Mouse (Mus musculus): ENCODE results near the gene Ybx1. TPM values are rescaled to one million over a fixed set of nuclear protein-coding genes. Genes with fewer than 3 reads are reported as not detected.

The Ybx1 gene
- total RNA-seq, 4 experiments from 2014 or later: 177 to 201 (median 189) TPM

GRCm38 (mm10) chr4:119274627-119275026 is 19.8 kb downstream of the Ybx1 start:
- DNase-seq (ENCODE audit: low spot score in 2 of 2): no peak

- DNase-seq (ENCODE audit: low spot score in 2 of 2): no peak
Measured at GRCm38 (mm10) chr4:119266606-119267005, 27.8 kb downstream of the Ybx1 start.

GRCm38 (mm10) chr4:119263459-119263858 is 30.9 kb downstream of the Ybx1 start:
- DNase-seq (ENCODE audit: low spot score in 2 of 2): no peak

GRCm38 (mm10) chr4:119262483-119262882 is 31.9 kb downstream of the Ybx1 start:
- no peak for DNase-seq (ENCODE audit: low spot score in 2 of 2)

- DNase-seq (ENCODE audit: low spot score in 2 of 2): no peak
Measured at GRCm38 (mm10) chr4:119261087-119261713, 33.2 kb downstream of the Ybx1 start.

- no peak for DNase-seq (ENCODE audit: low spot score in 2 of 2)
Measured at GRCm38 (mm10) chr4:119259344-119260254, 34.8 kb downstream of the Ybx1 start.

- DNase-seq (ENCODE audit: low spot score in 2 of 2): no peak
Measured at GRCm38 (mm10) chr4:119257083-119257482, 37.3 kb downstream of the Ybx1 start.

GRCm38 (mm10) chr4:119255351-119255750 is 39.1 kb downstream of the Ybx1 start, which contains the start of gene Cldn19:
Gene Cldn19, plus strand, starts transcription at chr4:119255414.
- no peak for DNase-seq (ENCODE audit: low spot score in 2 of 2)

- peak in 1 of 2 experiments; percentile 61 for DNase-seq (ENCODE audit: low spot score in 2 of 2)
Measured at GRCm38 (mm10) chr4:119254012-119254618, 40.3 kb downstream of the Ybx1 start.

GRCm38 (mm10) chr4:119252025-119252808 is 42.2 kb downstream of the Ybx1 start:
- DNase-seq (ENCODE audit: low spot score in 2 of 2): no peak

- DNase-seq (ENCODE audit: low spot score in 2 of 2): no peak
Measured at GRCm38 (mm10) chr4:119248407-119248965, 45.9 kb downstream of the Ybx1 start.

GRCm38 (mm10) chr4:119247462-119248235 is 46.8 kb downstream of the Ybx1 start:
- DNase-seq (ENCODE audit: low spot score in 2 of 2): peak; percentile 43 to 65

GRCm38 (mm10) chr4:119246688-119247225 is 47.6 kb downstream of the Ybx1 start:
- DNase-seq (ENCODE audit: low spot score in 2 of 2): no peak

- peak in 1 of 2 experiments; percentile 50 for DNase-seq (ENCODE audit: low spot score in 2 of 2)
Measured at GRCm38 (mm10) chr4:119245961-119246360, 48.4 kb downstream of the Ybx1 start.

GRCm38 (mm10) chr4:119245556-119245955 is 48.8 kb downstream of the Ybx1 start:
- peak in 1 of 2 experiments; percentile 85 for DNase-seq (ENCODE audit: low spot score in 2 of 2)

GRCm38 (mm10) chr4:119244468-119245240 is 49.8 kb downstream of the Ybx1 start:
- DNase-seq (ENCODE audit: low spot score in 2 of 2): peak in 1 of 2 experiments; percentile 86

- DNase-seq (ENCODE audit: low spot score in 2 of 2): no peak
Measured at GRCm38 (mm10) chr4:119242571-119242970, 51.8 kb downstream of the Ybx1 start.

GRCm38 (mm10) chr4:119241664-119242063 is 52.7 kb downstream of the Ybx1 start:
- DNase-seq (ENCODE audit: low spot score in 2 of 2): peak in 1 of 2 experiments; percentile 75

GRCm38 (mm10) chr4:119239181-119239682 is 55.2 kb downstream of the Ybx1 start:
- peak in 1 of 2 experiments; percentile 44 for DNase-seq (ENCODE audit: low spot score in 2 of 2)
